Mouse (Mus musculus) cerebellum, adult 9-11 months (tissue): ENCODE data around the gene Pbx2.
A peak's percentile ranks its signal among the peaks of the same experiment; 100 is the strongest.
"Not testable (repeated sequence)": the region's sequence is repeated elsewhere in the genome, so short reads cannot be mapped to it uniquely, and the experiment has no call there.

ENCODE experiments used
- DNase-seq: peaks from one replicate; pipeline ENCODE4 v3.0.0; 2022

The Pbx2 gene

GRCm38 (mm10) chr17:34591029-34591993 is at the start of gene Pbx2:
TSS of gene Pbx2 (plus strand) at chr17:34591266.
- DNase-seq = peak; percentile 77

- not testable (repeated sequence) for DNase-seq
These were observed 47.5 kb upstream of the Pbx2 start for GRCm38 (mm10) chr17:34543567-34543966.

DNA sequence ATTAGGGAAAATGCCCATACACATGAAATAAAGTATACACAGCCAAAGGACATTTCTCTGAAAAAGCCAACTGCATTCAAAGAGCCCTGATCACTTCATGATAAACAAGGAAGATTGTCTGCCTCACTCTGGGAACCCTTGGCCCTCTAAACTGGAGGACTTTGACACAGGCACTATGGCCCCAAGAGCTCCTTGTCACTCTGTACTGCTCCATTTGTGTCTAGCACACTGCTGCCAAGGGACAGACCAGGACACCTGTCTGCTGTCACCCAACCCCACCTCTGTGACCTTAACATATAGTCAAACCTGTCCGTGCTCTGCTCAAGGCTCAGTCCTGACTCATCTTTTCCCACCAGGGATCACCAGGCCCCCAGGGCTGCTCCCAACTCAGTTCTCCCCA is 44.3 kb upstream of the Pbx2 start:
- DNase-seq = no peak

- DNase-seq = no peak
These were observed 43.5 kb upstream of the Pbx2 start for GRCm38 (mm10) chr17:34547601-34548000.

DNA sequence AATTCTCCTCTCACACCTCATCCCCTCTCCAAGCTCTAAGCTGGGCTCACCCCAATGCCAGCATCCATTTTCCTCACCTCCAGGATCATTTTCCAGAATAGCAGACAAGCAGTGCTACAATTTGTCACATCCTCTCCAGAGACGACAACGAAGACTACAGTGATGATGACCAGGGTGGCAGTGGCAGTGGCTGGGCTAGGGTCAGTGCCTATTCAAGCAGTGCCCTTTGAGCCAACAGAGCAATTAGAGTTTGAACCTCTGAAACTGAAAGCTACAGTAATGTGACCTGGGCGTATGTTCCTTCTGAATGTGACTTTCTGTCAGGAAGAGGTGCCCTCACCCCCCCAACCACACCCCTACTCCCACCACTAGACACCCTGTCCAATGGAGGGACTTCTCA is 41.9 kb upstream of the Pbx2 start:
- no peak for DNase-seq

DNA sequence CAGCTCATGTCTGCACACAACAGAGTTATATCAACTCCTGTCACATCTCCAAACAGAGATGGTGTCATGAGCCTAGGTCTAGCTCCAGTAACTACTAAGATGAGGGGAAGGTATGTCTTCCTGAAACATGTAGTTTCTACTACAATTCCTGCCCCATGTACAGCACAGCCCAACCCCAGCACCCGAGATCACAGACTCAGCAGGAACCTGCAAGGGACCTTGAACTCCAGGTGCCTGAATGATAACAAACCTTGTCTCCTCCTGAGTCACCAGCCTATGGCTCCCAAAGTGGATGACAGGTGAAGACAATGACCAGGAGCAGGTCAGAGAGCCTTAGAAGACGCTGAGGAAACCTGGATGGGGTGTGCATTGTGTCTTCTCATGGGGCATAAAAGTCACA is 41.2 kb upstream of the Pbx2 start:
- no peak for DNase-seq

- DNase-seq = peak; percentile 44
These were observed 35.6 kb upstream of the Pbx2 start for GRCm38 (mm10) chr17:34555483-34555882.

GRCm38 (mm10) chr17:34556406-34556805 is 34.7 kb upstream of the Pbx2 start:
- no peak for DNase-seq

DNA sequence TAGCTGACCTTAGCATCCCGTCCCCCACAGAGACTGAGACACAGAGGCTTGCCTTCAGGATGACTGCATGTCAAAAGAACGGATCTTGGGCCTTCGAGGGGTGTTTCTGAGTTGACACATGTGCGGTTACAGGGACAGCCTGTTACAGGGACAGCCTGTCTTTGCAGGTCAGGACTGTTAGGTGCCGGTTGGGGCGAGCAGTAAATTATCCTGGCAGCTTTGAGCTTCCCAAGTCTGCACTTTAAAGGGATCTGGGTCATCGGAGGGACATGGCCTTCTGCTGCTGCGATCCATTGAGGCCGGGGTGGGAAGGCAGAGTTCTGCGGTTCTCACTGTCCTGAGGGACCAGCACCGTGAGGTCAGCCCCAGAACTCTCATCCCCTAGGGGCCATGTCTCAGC is 33.7 kb upstream of the Pbx2 start:
- no peak for DNase-seq

DNA sequence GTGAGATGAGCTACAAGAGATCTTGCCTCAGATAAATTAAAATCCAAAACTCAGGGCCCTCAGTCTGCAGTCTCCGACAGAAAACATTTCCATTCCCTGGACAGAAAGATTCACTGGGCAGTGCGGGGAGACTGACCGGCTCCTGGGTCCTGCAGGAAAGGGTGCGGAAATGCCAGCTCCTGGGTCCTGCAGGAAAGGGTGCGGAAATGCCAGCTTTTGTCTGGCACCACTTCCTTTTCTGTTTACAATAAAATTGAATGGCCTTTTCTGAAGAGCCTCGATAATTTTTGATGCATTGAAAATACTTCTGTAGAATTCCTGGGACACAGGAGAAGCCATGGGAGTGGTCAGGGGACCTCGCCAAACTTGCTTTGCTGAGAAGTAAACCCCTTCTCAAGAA is 31.9 kb upstream of the Pbx2 start:
- DNase-seq = no peak

GRCm38 (mm10) chr17:34559895-34560294 is 31.2 kb upstream of the Pbx2 start:
- no peak for DNase-seq

GRCm38 (mm10) chr17:34560438-34560837 is 30.6 kb upstream of the Pbx2 start:
- DNase-seq = no peak

GRCm38 (mm10) chr17:34561200-34561599 is 29.9 kb upstream of the Pbx2 start:
- DNase-seq = no peak

- no peak for DNase-seq
These were observed 28.5 kb upstream of the Pbx2 start for GRCm38 (mm10) chr17:34562595-34562994.

DNA sequence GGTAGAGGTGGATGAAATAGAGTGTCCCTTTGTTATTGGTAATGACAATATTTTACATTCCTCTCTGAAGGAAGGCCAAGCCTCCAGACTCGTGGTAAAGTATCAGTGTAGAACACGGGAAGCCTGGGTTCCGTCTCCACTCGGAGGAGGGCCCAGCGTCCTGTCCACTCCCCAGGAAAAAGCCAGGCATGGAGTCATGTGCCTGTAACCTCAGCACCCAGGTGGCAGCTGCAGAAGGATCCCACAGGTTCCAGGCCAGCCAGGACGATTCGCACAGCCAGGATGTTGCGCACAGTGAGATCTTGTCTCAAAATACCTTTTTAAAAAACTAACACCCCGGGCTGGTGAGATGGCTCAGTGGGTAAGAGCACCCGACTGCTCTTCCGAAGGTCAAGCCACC is 27.7 kb upstream of the Pbx2 start:
- no peak for DNase-seq

DNA sequence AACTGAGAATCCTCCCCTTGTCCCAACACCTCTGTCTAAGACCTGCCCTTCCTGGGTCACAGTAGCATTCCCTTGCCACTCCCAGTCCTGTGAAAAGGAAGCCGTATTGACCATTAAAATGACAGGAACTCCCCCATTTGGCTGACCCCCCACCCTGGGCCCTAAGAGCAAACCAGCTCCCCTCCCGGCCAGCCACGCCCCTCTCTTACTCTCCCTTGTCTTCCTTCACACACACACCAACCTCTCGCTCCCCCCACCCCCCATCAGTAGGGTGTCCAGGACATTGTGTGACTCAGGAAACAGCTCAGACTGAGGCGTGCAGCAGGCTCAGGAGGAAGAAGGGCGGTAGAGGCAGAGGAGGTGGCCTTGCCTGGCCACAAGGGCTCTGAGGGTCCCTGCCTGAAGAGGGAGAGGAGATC is 27.1 kb upstream of the Pbx2 start, which contains the start of gene Notch4:
Gene Notch4, plus strand, starts transcription at position 266 of the 419 bp plus-strand sequence.
- no peak for DNase-seq

GRCm38 (mm10) chr17:34564796-34565195 is 26.3 kb upstream of the Pbx2 start:
- no peak for DNase-seq

DNA sequence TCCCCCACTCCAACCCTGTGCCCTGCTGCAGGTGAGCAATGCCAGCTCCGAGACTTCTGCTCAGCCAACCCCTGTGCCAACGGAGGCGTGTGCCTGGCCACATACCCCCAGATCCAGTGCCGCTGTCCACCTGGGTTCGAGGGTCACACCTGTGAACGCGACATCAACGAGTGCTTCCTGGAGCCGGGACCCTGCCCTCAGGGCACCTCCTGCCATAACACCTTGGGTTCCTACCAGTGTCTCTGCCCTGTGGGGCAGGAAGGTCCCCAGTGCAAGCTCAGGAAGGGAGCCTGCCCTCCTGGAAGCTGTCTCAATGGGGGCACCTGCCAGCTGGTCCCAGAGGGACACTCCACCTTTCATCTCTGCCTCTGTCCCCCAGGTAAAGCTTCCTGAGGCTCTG is 23.8 kb upstream of the Pbx2 start:
- DNase-seq = no peak

GRCm38 (mm10) chr17:34568421-34568820 is 22.6 kb upstream of the Pbx2 start:
- no peak for DNase-seq

GRCm38 (mm10) chr17:34569919-34570318 is 21.1 kb upstream of the Pbx2 start:
- DNase-seq = no peak

DNA sequence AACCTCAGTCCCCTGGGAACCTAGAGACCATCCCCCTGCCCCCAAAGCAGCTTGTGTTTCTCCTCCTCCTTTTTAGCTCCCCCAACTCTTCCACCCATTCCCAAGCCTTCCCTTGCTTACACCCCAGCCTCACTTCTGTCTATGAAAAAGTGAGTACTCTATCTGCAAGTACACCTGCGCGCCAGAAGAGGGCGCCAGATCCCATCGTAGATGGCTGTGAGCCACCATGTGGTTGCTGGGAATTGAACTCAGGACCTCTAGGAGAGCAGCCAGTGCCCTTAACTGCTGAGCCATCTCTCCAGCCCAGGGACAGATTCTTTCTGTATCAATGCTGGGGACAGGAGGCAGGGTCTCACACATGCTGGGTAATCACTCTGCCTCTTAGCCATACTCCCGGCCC is 19.2 kb upstream of the Pbx2 start:
- DNase-seq = no peak

DNA sequence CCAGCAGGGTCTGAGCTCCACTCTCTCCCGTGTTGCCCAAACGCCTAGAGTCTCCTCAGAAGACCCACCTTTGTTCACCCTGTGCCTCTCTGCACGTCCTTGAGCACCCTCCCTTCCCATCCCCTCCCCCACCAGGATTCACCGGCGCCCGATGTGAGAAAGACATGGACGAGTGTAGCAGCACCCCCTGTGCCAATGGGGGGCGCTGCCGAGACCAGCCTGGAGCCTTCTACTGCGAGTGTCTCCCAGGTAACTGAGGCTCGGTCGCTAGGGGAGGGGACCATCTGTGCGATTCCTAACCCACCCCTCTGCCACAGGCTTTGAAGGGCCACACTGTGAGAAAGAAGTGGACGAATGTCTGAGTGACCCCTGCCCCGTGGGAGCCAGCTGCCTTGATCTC is 18.7 kb upstream of the Pbx2 start:
- no peak for DNase-seq

GRCm38 (mm10) chr17:34576577-34576976 is 14.5 kb upstream of the Pbx2 start:
- DNase-seq = no peak

DNA sequence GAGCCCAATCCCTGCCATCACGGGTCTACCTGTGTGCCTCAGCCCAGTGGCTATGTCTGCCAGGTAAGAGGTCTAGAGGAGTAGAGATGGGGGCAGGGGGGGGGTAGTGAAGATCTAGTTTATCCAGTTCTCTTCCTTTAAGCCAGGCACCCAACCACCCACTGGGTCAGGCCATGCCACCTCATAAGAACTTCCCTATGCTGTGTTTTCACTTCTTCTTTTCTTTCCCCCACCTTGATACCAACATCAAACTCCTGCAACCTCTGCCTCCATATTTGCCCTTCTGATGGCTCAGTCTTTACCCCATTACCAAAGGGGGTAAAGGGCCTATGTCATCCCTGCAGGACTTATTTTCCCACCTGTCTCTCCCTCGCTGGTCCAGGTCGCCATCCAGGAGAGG is 13.0 kb upstream of the Pbx2 start:
- DNase-seq = no peak

GRCm38 (mm10) chr17:34582528-34582927 is 8.5 kb upstream of the Pbx2 start:
- DNase-seq = peak; percentile 18
